Mouse (Mus musculus) kidney, adult 9 months (tissue): ENCODE data around the gene Smim5.

Experiments
- DNase-seq: peaks from one replicate; pipeline ENCODE4 v3.0.0; 2022

Smim5 gene

DNA sequence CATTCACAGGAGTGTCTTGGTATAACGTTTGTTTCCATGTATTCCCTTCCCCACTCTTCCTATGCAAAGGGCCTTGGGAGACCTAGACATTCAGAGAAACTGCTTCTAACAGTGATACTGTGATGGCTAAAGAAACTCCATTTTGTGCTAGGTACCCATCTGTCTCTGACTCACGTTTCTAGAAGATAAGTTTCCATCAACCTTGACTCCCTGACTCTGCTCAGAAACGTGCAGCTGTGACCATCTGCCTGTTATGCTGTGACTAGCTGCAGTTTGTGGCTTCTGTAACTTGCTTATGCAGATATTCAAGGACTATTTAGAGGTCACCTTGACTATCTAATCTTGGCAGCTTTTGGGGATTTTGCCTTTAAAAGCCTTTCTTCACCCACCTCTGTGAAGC lies 31.5 kb downstream of the Smim5 start:
- DNase-seq, result no peak

- peak; percentile 98 for DNase-seq
Measured at GRCm38 (mm10) chr11:115933108-115933746, 33.5 kb downstream of the Smim5 start, which contains the start of the genes Sap30bp and Recql5. Gene Sap30bp, plus strand, starts transcription at chr11:115933282. Gene Recql5, minus strand, starts transcription at chr11:115933477.

DNA sequence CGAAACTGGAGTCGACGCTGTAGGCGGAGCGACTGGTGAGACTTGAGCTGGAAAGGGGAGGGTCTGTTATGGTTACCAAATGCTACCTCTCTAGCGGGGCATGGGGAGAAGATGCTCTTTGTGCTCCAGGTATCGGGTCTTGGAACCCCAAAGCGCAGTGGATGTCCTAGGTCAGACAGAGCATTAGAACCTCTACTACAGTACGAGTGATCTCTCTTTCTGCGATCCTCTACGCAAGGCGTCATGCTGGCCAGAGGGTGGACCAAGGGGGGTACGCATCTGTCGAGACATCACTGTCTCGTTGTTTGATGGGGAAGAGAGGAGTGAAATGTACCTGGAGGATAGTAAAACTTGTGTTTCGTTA lies 34.0 kb downstream of the Smim5 start:
- DNase-seq, result no peak

DNA sequence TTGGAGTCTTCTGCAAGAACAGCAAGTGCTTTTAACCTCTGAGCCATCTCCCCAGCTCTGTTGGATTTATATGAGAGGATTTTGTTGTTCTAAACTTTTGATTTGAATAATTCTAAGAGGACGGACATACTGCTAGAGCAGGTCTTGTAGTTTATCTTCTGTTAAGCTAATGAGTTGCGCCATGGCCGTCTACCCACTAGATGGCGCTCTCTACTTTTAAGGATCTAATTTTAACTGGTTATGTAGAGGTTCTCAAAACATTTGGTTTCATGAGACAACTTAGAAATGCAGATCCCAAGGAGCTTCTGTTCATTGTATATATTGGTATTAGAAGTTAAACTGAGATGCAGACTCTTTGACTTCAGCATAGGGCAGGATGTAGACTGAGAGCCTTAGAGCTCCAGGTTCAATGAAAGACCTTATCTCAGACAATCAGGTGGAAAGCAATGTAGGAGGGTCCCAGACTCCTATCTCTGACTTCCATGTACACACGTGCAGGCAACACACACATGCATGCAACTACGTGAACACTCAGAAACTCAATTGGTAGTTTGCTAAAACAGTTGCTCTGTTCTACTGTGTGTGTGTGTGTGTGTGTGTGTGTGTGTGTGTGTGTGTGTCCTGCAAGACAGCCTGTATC lies 40.0 kb downstream of the Smim5 start:
- peak; percentile 88 for DNase-seq

DNA sequence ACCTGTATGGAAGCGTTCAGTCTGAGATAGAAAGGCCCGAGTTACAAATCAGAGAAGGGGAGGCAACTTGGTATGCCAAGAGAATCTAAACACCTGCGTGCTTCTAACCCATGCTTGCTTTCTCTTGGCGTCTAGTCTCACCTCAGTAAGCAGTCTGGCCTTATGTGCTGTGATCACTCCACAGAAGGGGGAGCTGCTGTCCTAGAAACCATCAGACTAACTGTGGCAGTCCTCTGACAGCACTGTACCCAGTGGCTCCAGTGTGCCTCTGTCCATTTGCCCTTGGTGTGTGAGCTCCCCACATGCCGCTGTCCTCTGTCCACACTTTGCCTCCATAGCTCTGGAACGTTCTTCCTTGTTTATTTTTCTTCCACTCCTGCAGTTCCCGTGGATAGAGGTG lies 42.2 kb downstream of the Smim5 start:
- DNase-seq, result no peak

- DNase-seq, result no peak
Measured at GRCm38 (mm10) chr11:115945247-115945646, 45.5 kb downstream of the Smim5 start.

DNA sequence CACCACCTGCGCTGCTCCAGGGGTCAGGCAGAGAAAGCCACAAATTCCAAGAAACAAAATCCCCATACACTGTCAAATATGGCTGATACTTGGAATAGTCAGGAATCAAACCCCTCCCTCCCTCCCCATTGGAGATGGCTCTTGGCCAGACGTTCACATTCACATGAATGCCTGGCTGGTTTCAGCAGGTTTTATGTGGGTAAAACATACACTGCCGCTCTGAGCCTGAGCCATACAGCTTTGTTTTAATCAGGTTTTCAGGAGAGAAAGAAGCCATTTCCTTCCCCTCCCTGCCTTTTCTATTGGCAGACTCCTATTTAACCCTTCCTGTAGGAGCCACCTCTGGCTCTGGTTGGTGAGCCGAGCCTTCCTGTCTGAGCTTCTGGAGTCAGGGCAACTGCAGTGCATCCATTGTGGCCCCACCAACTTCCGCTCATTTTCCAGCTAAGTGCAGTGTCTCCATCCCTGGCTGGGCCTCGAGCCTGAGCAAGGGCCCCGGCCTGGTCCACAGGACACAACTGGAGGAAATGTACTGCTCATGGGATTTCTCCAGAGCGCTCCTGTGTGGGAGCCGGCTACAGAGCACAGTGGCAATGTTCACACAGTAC lies 46.6 kb downstream of the Smim5 start:
- peak; percentile 29 for DNase-seq

- DNase-seq, result no peak
Measured at GRCm38 (mm10) chr11:115948316-115948715, 48.5 kb downstream of the Smim5 start.

DNA sequence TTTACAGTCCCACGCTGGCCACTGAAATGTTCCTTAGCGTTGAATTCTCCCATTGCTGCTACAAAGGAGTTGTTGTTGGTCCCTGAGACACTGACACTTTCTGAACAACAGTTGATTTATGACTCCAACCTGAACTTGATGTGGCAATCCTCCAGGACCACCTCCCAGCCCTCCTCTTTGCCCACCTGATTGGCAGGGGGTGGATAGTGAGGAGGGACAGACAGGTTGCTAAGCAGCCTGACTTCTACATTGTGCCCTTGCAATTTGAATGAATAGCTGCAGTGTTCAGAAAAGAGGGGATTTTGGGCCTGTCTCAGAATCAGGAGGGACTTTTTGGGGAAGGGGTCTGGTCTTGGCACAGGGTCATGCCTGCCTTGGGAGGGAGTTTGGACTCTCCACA lies 51.0 kb downstream of the Smim5 start:
- no peak for DNase-seq

- no peak for DNase-seq
Measured at GRCm38 (mm10) chr11:115954712-115955111, 54.9 kb downstream of the Smim5 start.

DNA sequence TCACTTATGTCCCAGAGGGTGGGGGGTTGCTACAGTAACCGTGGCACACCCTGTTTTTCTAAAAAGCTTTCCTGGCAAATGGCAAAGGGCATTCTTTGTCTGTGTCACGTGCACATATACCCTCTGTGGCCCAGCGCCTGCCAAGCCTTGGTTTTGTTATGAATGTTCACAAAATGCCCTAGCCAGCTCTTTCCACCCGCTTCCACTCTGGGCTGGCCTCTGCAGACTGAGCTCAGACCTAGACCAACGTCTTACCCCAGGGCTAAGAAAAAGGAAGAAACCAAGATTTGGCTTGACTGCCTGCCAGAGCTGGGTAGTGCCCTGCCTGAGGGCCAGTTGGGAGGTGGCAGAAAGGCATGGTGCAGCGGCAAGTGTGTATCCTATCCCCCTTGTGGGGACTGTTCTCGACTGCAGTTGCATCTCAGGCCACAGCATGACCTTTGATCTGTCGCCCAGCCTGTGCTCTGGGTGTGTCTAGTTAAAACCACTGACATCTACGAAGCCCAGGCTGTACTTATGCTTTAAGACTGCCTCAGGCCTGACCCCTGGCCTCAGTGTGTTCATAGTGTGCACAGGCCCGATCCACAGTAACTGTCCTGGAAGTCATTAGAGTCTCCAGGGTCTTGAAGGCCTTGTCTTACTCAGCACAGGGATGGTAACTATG lies 55.6 kb downstream of the Smim5 start:
- peak; percentile 62 for DNase-seq
